Mouse (Mus musculus) T-helper 17 cell (primary cell): ENCODE data around the gene Zfp189.

Experiments used
- in situ Hi-C, 2 experiments: fragments of 300-600 bp; cut with MboI, MseI; formaldehyde crosslinking; loops; 1 replicate in 1 of 2; 2 replicates in 1 of 2; pipeline ENCODE4 v1.15.1; 2025; ENCODE audit warnings: high pct_unique_total_duplicates in 2 of 2

Gene Zfp189

DNA sequence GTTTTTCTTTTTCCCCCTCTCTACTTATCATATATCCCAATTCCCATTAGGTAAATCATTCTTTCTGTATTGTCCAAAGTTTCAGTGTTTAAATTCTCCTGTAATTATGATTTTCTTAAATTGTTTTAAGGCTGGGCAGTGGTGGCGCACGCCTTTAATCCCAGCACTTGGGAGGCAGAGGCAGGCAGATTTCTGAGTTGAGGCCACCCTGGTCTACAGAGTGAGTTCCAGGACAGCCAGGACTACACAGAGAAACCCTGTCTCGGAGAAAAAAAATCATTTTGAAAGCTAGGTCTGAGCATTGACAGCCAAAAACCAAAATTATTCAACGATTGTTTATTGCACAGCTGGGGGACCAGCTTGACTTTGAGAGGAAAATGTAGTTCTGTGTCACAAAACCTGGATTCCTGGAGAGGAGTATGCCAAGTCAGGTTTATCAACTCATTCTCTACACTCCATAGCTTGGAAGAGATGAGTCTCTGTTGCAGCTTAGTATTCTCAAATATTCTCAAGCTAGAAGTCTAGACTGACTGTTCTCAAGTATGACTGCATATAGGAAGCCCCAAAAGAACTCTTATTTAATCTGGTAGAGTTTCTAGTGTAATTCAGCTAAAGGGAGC lies 14.8 kb downstream of the Zfp189 start:
- in situ Hi-C loops, result no loop called here

DNA sequence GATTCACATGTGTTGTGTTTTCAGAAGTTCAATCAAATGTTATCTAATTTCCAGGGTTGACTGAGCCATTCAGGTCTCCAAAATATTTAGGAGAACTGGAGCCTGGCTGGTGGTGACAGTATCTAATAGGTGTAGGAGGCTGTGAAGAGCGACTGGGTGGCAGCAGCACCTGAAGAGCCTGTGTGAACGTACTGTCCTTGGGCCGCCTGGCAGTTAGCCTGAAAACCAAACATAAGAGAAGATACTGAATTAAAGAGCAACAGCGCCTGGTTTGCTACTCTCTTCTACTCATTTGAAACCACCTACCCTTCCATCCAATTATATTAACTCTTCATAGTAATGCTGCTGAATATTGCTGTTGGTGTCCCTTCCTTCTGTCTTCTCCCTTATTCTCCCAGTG lies 15.7 kb downstream of the Zfp189 start:
- in situ Hi-C loops, result no loop called here

DNA sequence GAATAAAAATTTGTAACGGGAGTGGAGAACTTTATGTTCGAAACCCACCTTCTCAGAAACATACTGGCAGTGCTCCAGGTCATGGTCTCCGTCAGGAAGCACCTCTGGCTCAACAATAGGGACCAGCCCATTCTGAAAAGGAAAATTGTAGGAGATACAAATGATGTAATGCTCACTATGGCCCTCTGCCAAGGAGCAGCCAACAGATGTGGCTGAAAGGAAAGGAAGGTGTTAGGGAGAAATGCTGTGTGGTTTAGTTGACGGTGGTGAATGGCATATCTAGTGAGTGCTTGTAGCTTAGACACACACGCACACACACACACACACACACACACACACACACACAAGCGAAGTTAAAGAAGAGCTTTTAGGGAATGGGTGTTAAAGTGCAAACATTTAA lies 18.7 kb downstream of the Zfp189 start:
- in situ Hi-C loops, result no loop called here

DNA sequence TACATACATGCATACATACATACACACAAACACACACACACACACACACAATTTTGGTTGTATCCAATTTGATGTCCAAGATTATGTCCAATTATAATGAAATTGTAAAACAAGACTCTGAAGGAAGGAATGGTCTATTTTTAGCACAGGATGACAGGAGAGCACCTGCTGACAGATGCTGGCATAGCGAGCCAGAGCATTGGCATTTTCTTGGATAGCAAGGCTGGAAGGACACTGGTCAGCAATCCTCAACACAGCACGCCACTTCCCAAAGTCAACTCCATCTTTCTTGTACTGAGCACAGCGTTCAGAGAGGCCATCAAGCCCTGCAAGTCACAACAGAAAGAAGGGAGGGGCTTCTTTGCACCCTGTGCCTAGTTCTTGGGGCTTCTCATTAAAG lies 20.0 kb downstream of the Zfp189 start:
- in situ Hi-C loops, result no loop called here

DNA sequence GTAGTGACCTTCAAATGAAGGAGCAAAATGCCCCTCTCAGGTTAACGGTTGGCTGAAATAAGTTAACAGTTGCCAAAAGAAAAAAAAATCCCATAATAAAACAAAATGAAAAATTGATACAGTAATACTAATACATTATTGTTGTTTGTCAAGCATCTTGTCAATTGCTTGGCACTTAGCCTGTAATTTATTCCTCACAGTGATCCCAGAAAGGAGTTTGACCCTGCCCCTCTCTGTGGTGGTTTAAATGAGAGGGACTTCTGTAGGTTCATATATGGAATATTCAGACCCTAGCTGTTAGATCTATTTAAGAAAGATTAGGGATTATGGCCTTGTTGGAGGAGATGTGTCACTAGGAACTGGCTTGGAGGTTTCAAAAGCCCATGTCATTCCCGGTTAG lies 25.1 kb downstream of the Zfp189 start:
- in situ Hi-C loops, result no loop called here

DNA sequence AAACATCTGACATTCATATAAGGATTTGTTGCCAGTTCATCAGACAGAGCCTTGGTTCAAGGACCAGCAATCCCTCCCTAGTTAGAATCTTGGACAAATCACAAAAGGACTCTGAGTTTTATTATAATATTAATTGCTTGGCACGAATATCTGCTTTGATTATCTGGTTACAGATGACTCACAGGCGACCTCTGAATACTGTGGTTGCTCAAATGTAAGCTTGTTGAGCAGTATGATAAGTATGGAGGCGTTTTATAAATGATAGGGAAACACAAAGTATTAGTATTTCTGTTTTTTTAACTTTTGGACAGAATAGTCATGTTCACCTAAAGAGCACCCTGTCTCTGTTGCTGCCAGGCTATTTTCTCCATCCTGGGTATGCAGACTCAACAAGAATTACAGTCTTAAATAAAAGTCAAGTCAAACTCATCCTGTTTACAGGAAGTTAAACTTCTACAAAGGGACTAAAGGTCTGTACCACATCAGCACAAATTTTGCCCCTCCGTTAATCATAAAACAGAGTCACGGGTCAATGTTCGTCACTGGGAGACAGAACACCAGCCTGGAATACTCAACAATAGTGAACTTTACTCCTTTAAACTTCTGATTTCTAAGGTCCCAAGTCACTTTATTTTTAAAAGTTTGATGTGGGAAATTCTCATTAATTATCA lies 26.0 kb downstream of the Zfp189 start:
- in situ Hi-C loops, result no loop called here

DNA sequence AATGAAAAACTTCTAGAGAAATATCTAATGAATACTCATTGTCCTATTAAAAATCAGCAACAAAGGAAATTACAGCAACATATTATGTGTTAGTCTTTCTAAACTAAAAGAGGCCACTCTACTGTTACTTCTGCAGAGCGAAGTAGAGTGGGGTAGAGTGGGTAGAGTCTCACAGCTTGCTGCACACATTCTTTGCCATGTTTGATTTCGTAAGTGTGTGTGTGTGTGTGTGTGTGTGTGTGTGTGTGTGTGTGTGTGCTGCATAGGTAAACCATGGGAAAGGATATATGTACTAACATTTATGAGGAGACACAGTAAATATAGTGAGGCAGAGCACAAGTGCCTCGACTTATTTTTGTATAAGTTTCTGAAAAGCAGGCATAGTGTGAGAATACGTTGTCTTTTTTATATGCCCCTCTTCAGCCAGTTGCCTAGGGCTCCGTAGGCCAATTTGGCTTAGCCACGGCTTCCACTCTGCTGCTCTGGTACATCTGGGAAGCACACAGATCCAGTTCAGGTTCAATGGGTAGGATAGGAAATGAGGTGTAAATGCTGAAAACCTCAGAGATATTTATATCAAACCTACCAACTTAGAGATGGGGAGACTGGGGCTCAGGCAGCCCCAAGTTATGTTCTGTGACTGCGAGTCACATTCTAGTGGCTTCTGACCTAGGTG lies 26.7 kb downstream of the Zfp189 start:
- in situ Hi-C loops, result no loop called here

DNA sequence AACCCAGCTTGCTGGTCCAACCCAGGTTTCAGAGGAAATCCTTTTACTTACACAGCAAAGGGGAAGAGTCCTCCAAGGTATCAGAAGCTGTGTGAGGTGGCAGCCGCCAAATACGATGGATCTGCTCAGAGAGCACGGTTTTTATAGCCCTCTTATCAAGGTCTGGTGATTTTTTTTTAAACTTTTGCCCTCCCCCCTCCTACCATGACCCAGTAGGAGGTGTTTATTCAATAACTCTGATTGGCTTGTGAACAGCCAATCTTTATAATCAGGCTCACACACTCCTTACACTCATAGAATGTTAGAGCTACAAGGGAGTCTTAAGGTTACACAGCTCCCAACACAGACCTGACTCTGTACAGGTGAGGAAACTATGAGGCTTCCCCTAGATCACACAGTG lies 28.4 kb downstream of the Zfp189 start, which contains the start of gene Aldob:
TSS of gene Aldob (minus strand) at position 164 of the 400 bp plus-strand sequence.
- in situ Hi-C loops, result no loop called here

DNA sequence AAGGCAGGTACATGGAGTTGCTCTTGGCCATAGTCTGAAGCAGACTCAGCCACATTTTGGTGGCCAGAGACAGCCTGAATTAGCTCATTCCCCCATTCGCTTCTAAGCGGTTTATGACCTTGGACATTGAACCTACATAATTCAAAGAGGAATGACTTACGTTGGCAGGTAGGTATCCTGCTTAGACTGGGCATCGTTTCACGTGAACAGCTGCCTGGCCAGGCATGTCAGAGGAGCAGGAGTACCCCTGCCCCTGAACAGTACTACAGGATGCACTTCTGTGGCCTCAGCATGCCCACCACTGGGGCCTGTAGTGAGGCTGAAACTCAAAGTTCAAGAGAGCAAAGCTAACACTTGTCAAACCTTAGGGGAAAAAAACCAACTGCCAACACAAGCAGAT lies 32.4 kb downstream of the Zfp189 start:
- in situ Hi-C loops, result no loop called here

DNA sequence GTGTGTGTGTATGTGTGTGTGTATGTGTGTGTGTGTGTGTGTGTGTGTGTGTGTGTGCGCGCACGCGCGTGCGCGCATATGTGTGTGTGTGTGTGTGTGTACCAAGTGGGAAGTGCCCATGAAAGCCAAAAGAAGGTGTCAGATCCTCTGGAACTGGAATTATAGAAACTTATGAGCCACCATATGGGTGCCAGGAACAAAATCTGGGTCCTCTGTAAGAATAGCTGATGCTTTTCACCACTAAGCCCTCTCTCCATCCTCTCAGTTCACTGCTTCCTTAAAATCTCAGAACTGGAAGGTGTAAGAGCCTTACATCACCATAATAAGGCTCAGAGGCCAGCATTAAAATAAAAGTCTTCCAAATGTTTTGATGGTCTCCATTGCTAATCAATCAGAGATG lies 36.4 kb downstream of the Zfp189 start:
- in situ Hi-C loops, result no loop called here

DNA sequence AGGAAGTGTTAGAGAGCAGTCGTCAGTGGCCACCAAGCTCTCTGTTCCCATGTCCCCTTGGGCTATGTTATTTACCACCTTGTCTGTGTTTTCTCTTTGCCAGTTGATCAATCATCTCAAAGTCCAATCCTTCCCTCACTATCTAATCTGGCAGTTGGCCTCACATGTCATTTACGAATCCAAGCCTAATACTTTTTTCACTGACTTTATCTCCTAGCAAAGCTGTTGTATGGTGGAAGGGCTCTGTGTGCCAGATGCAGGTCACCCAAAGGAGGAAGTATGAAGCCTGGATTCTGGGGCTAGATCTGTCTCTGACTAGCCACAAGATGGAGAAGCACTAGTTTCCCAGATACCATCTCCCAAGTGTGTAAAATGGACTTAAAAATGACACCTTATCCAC lies 37.2 kb downstream of the Zfp189 start:
- in situ Hi-C loops, result no loop called here

DNA sequence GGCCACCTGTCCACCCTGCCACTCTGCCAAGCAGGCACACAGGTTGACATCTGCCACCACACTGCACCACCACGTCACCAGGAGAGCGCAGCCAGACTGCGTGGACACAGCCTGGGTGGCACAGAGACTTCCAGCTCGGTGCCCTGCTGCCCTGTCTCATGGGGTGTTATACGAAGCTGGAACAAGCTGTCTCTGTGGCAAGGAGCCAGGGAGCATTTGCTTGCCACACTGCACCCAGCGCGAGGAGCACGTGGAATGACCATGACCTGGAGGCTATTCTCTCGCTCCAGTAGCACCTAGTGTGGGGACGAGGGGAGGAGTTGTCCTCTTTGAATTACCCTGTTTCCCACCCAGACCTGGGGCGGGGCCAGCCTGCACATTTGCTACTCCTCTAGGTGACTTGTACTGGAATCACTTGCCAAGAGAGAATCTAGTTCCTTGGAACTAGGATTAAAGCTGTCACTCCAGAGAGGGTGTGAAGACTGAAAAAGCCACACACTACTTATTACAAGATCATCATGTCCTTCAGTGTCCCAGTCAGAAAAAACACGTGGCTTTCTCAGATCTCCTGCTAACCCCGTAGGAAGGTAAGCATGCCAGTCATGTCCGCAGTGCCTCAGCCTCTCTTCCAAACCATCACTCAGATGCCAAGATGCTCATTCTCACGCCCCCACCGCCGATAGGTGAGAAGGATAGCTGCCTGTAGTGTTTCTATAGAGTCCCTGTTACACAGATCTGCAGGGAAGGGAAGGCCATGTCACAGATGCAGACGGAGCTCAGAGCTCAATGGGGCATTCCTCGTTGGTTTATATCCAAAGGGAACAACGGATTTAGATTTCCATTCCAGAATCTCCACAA lies 39.2 kb downstream of the Zfp189 start:
- in situ Hi-C loops, result no loop called here

DNA sequence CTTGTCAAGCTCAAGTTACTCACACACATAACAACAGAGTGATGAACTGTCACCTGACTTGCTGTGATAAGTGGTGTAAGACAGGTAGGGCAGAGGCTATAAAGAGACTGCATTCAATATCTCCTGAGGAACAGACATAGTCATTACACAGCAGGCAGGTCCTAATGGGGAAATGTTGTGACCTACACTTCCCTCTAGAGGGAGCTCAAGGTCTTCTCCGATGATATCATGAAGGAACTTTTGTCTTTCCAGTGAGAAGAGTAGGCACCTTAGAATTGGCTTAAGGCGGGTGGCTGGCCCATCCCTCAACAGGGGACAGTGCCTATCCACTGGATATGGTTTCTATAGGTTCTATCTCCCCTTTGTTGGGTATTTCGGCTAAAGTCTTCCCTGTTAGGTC lies 46.6 kb downstream of the Zfp189 start:
- in situ Hi-C loops, result loop anchor here in 1 of 2 experiments (5.0 kb wide), 1 partner anchor 60 kb away; no protein-coding TSS in a partner anchor

DNA sequence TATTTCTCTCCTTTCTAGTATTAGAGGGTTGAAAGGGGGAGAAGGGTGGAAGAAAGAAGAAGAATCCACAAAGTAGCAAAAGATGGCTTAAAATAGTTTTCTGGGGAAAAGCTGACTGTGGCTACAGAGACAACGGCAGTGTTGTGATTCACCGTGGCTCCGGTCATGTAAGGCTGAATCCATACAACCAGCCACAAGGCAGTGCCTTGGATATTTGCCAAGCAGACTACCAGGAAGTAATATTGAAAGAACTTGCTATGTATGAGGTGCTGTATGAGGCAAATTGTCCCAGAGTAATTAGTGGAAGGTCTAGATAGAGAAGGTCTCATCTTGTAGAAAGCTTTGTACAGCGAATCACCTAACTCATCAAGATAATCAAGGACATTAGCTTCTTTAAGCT lies 51.2 kb downstream of the Zfp189 start:
- in situ Hi-C loops, result no loop called here
